Mouse (Mus musculus): ENCODE results near the gene Cux1. TPM values are rescaled to one million over a fixed set of nuclear protein-coding genes. Genes with fewer than 3 reads are reported as not detected.

Cux1 gene
- 113 and 117 TPM in 2 replicates for polyA plus RNA-seq (2015; fragmentation: Nextera tagmentation; extraction: Ambion mirVana)

DNA sequence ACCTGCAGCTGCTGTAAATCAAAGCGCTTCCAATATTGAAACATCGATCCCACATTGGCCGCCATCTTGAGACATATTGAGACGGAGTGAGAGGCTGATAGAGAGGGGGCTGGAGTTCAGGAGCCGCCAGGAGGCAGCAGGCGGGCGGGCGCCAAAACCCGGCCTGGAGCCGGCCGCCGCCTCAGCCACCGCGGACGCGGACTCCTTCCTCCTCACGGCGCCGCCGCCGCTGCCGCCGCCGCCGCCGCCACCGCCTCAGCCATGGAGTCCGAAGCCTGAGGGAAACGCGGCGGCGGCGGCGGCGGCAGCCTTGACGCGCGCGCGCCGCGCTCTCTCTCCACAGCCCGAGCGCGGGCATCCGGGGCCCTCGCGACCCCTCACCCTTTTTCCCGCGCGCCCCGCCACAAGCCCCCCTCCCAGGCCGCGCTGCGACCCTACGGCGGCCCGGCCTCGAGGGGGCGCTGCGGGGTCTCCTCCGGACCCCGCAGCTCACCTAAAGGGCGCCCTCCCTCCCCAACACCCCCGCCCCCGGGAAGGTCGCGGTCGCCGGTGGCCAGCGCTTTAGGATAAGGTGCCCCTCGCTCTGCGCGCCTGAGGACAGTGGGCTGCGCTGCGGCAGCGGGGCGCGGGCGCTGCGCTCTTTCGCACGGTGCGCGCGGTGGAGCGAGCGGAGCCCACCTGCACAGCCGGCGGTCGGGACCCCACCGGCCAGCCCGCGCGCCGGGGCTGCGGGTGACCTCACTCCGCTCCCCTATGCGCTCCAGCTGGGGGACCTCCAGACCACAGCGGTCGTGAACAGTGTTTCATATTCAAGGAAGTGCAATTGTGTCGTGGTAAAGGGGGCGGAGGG is at the start of gene Cux1:
Gene Cux1 (minus strand): TSS at position 315 of the 850 bp plus-strand sequence.
- Histone ChIP-seq H3K4me1 (replicated peaks; ENCODE audit: control insufficient read depth, insufficient read depth, low read length) (peaks cover 14% of the 10 kb centered on the region), H3K4me2 (ENCODE audit: low read depth, low read length) (peak within 1 kb of the TSS; percentile 99), H3K27me3 (ENCODE audit: control insufficient read depth, insufficient read depth, low read depth, low read length) (peaks cover 17% of the 10 kb centered on the region), H3K9me3 (ENCODE audit: control insufficient read depth, low read length) (no peaks in the 10 kb centered on the region), H3K4me3 (ENCODE audit: low read length) (peak within 1 kb of the TSS; percentile 98), H3K36me3 (ENCODE audit: control insufficient read depth, insufficient read depth, low read length) (no peaks in the 10 kb centered on the region), H3K27ac (ENCODE audit: low read length) (peak within 1 kb of the TSS; percentile 94), H3K9ac (ENCODE audit: low read length) (peak within 1 kb of the TSS; percentile 97)
- peak; percentile 92 for ATAC-seq (ENCODE audit: low read depth)
- 0% methylated on average over 70 of the region's 103 CpGs for WGBS

DNA sequence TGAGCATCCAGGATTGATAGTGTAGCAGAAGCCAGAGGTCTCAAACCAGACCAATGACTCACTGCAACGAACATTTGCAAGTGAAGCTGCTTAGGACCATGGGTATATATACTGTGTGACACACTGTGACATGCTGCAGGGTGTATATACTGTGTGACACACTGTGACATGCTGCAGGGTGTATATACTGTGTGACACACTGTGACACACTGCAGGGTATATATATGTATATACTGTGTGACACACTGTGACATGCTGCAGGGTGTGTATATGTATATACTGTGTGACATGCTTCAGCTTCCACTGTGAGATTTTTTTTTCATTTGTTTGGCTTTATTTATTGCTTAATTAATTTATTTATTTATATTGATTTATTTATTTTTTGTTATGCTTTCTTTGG is 45.1 kb upstream of the Cux1 start:
- no peaks in the 10 kb centered on the region for H3K36me3 ChIP-seq (ENCODE audit: control insufficient read depth, insufficient read depth, low read length)
- WGBS = 74% methylated on average over 1 of the region's 1 CpGs
- ATAC-seq (ENCODE audit: low read depth) = no peak
- no peak overlapping the region for H3K9ac ChIP-seq (ENCODE audit: low read length)
- H3K27ac ChIP-seq (ENCODE audit: low read length) = no peak overlapping the region
- H3K4me1 ChIP-seq (replicated peaks; ENCODE audit: control insufficient read depth, insufficient read depth, low read length) = no peaks in the 10 kb centered on the region
- H3K27me3 ChIP-seq (ENCODE audit: control insufficient read depth, insufficient read depth, low read depth, low read length) = no peaks in the 10 kb centered on the region
- no peaks in the 10 kb centered on the region for H3K9me3 ChIP-seq (ENCODE audit: control insufficient read depth, low read length)
- no peak overlapping the region for H3K4me2 ChIP-seq (ENCODE audit: low read depth, low read length)
- no peak overlapping the region for H3K4me3 ChIP-seq (ENCODE audit: low read length)

DNA sequence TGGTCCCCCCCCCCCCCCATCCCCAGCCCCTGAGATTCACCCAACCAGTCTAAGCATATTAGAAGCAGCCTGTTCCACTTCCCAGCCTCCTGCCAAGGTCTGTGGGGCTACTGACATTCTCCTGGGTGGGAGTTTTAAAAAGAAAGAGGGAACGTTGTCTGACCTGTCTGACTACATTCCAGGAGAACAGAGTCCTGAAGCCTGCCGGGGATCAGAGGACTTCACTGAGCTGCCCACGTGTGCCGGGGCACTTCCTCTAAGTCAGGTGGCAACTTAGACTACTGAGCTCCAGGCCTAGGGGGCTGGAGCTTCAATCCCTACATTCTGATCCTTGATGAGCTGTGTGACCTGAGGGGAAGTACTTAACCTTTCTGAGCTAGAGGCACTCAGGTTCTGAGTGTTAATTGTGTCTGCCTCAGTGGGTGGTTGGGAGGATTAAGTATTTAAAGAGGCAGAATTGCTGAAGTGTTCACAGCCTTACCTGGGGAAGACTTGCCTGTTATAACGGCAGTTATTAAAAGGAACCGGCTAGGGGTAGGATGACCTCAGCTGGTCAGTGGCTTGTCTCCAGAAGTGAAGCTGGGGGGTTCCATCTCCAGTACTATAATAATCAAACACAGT is 41.6 kb upstream of the Cux1 start:
- whole genome bisulfite sequencing = 41% methylated on average over 6 of the region's 6 CpGs
- Histone ChIP-seq H3K4me3 (ENCODE audit: low read length) (no peak overlapping the region), H3K9ac (ENCODE audit: low read length) (no peak overlapping the region), H3K4me2 (ENCODE audit: low read depth, low read length) (no peak overlapping the region), H3K27ac (ENCODE audit: low read length) (peak overlapping the region; percentile 66), H3K36me3 (ENCODE audit: control insufficient read depth, insufficient read depth, low read length) (no peaks in the 10 kb centered on the region), H3K4me1 (replicated peaks; ENCODE audit: control insufficient read depth, insufficient read depth, low read length) (no peaks in the 10 kb centered on the region), H3K9me3 (ENCODE audit: control insufficient read depth, low read length) (no peaks in the 10 kb centered on the region), H3K27me3 (ENCODE audit: control insufficient read depth, insufficient read depth, low read depth, low read length) (no peaks in the 10 kb centered on the region)
- peak; percentile 91 for ATAC-seq (ENCODE audit: low read depth)

DNA sequence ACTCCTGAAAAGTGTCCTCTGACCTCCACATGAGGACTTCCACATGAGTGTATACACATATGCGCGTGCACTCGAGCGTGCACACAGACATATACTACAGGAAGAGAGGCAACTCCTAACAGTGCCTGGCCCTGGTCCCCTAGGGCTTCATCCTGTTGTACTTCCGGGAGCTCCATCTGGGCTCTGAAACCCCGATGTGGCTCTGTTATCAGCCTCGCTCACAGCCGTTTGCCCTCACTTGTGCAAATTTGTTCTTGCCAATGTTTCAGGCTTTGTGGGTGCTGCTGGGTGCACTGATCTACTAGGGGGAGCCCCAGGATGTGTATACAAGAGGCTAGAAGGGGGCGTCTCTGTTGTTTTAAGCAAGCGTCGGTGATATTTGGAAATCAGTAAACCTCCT is 37.9 kb upstream of the Cux1 start:
- no peaks in the 10 kb centered on the region for H3K27me3 ChIP-seq (ENCODE audit: control insufficient read depth, insufficient read depth, low read depth, low read length)
- no peak overlapping the region for H3K27ac ChIP-seq (ENCODE audit: low read length)
- H3K4me2 ChIP-seq (ENCODE audit: low read depth, low read length) = no peak overlapping the region
- no peaks in the 10 kb centered on the region for H3K4me1 ChIP-seq (replicated peaks; ENCODE audit: control insufficient read depth, insufficient read depth, low read length)
- no peak for ATAC-seq (ENCODE audit: low read depth)
- no peak overlapping the region for H3K9ac ChIP-seq (ENCODE audit: low read length)
- H3K36me3 ChIP-seq (ENCODE audit: control insufficient read depth, insufficient read depth, low read length) = no peaks in the 10 kb centered on the region
- H3K4me3 ChIP-seq (ENCODE audit: low read length) = no peak overlapping the region
- 40% methylated on average over 11 of the region's 11 CpGs for WGBS
- H3K9me3 ChIP-seq (ENCODE audit: control insufficient read depth, low read length) = no peaks in the 10 kb centered on the region

DNA sequence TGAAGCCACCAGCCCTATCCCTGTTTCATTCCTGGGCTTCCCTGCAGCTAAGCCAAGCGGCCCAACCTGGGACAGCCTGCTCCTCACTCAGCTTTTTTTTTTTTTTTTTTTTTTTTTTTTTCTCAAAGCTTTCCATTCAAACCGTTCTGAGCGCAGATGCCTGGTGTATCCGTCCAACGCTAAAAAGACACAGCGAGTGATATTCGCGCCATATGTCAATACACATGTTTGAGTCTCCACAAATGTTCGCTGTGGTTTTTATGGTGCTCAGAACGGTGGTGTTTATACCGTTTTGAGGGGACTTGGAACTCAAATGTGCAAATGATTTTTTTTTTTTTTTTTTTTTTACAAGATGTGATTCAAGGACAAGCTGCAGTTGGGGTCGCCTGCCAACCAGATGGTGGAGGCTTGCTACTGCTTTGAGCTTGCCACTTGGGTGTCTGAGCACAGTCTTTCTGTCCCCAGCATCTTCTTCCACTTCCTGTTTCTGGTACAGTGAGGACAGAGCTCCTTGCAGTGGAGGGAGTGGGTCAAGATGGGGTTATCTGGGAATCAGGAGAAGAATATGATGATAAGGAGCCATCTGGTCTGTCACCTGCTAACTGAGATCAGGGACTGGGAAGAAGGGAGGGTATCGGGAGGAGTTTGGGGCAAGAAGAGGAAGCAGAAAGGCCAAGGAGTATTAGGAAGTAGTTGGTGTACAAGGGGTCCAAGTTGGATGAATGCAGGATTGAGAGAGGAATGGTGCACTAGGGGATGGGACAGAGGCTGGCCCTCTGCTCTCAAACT is 36.1 kb upstream of the Cux1 start:
- no peak overlapping the region for H3K4me2 ChIP-seq (ENCODE audit: low read depth, low read length)

DNA sequence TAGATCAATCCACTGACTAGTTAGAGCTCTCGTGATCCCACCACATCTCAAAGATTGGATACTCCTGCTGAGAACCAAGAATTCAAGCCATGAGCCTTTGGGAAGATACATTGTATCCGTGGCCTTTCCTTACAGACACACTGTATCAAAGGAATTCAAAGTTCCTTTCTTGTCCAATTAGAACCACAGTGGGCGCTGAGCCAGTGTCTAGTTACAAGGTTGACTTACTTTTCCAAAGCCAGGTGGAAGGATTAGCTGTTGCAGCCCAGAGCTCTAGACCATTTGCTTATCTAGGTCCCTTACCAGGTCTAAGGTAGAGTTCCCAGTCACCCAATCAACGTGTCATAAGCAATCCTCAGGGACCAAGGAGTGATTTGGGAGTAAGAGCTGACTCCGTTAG is 33.2 kb upstream of the Cux1 start:
- Histone ChIP-seq H3K4me2 (ENCODE audit: low read depth, low read length) (no peak overlapping the region), H3K4me1 (replicated peaks; ENCODE audit: control insufficient read depth, insufficient read depth, low read length) (no peaks in the 10 kb centered on the region), H3K27me3 (ENCODE audit: control insufficient read depth, insufficient read depth, low read depth, low read length) (no peaks in the 10 kb centered on the region), H3K27ac (ENCODE audit: low read length) (no peak overlapping the region), H3K9me3 (ENCODE audit: control insufficient read depth, low read length) (no peaks in the 10 kb centered on the region), H3K4me3 (ENCODE audit: low read length) (no peak overlapping the region), H3K36me3 (ENCODE audit: control insufficient read depth, insufficient read depth, low read length) (no peaks in the 10 kb centered on the region), H3K9ac (ENCODE audit: low read length) (no peak overlapping the region)
- no peak for ATAC-seq (ENCODE audit: low read depth)
- WGBS = 71% methylated on average over 5 of the region's 5 CpGs

More for the DNA sequence above, 36.1 kb upstream of the Cux1 start:
- Histone ChIP-seq H3K4me1 (replicated peaks; ENCODE audit: control insufficient read depth, insufficient read depth, low read length) (no peaks in the 10 kb centered on the region), H3K9ac (ENCODE audit: low read length) (no peak overlapping the region), H3K4me3 (ENCODE audit: low read length) (no peak overlapping the region), H3K27ac (ENCODE audit: low read length) (no peak overlapping the region), H3K9me3 (ENCODE audit: control insufficient read depth, low read length) (no peaks in the 10 kb centered on the region), H3K36me3 (ENCODE audit: control insufficient read depth, insufficient read depth, low read length) (no peaks in the 10 kb centered on the region), H3K27me3 (ENCODE audit: control insufficient read depth, insufficient read depth, low read depth, low read length) (no peaks in the 10 kb centered on the region)
- no peak for ATAC-seq (ENCODE audit: low read depth)
- 73% methylated on average over 13 of the region's 13 CpGs for WGBS

DNA sequence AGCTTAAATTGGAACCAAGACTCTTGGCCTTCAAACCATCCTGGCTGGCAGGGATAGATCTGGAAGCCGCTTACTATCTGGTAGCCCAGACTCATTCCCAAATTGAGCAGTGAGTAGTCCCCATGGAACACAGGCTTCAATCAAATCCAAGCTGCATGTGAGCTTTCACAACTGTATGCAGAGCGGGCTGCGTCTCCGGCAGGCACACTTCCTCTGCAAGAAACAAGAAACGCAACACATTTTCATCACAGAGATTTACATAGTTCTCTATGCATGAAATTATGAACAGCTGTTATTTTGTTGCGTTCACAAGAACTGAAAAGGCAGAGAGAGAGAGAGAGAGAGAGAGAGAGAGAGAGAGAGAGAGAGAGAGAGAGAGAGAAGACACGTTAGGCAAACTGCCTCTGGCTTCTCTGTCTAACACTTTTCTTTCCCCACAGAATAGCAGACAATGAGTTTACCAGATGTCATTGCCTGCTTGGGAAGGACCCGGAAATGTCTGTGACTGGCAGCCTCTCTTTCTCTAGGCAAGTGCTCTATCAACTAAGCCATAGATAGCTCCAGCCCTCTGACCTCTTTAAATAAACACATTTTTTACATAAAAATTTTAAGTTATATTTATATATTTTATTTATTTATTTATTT is 27.7 kb upstream of the Cux1 start:
- WGBS = 56% methylated on average over 8 of the region's 8 CpGs
- Histone ChIP-seq H3K9me3 (ENCODE audit: control insufficient read depth, low read length) (no peaks in the 10 kb centered on the region), H3K27me3 (ENCODE audit: control insufficient read depth, insufficient read depth, low read depth, low read length) (no peaks in the 10 kb centered on the region), H3K27ac (ENCODE audit: low read length) (no peak overlapping the region), H3K4me3 (ENCODE audit: low read length) (no peak overlapping the region), H3K4me1 (replicated peaks; ENCODE audit: control insufficient read depth, insufficient read depth, low read length) (no peaks in the 10 kb centered on the region; the same call in 1 of the 2 replicates), H3K36me3 (ENCODE audit: control insufficient read depth, insufficient read depth, low read length) (no peaks in the 10 kb centered on the region), H3K4me2 (ENCODE audit: low read depth, low read length) (no peak overlapping the region), H3K9ac (ENCODE audit: low read length) (no peak overlapping the region)
- no peak; the same call in 1 of the 2 replicates for ATAC-seq (ENCODE audit: low read depth)

DNA sequence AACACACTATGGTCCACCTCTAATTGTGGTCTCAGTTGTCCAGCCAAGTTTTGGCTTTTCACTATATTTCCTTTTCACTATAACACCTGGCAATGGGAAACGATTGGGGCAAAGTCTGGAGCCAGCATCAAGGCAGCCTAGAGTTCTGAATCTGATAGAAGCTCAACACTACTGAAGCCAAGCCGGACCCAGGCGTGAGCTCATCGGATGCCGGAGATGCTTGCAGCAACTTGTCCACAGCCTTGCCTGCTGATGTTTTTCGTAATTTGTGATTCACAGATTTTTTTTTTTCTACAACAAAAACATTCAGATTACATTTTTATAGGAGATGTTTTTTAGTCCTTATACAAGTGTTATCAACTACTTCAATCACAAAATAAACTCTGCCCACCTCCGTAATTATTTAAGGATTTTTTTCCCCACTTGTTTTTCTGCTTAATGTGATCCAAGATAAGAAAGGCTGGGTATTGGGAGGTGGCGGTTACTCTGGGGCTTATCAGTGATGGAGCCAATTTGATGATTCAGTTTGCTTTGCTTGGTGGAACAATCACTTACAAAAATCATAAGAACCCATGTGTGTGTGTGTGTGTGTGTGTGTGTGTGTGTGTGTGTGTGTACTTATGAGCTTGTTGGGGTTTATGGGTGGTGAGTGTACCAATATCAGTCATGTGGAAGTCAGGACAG is 24.7 kb upstream of the Cux1 start:
- no peak overlapping the region for H3K4me3 ChIP-seq (ENCODE audit: low read length)
- no peaks in the 10 kb centered on the region for H3K9me3 ChIP-seq (ENCODE audit: control insufficient read depth, low read length)
- no peak for ATAC-seq (ENCODE audit: low read depth)
- no peak overlapping the region for H3K27ac ChIP-seq (ENCODE audit: low read length)
- 68% methylated on average over 8 of the region's 8 CpGs for WGBS
- no peaks in the 10 kb centered on the region for H3K36me3 ChIP-seq (ENCODE audit: control insufficient read depth, insufficient read depth, low read length)
- no peak overlapping the region for H3K9ac ChIP-seq (ENCODE audit: low read length)
- no peak overlapping the region for H3K4me2 ChIP-seq (ENCODE audit: low read depth, low read length)
- no peaks in the 10 kb centered on the region for H3K27me3 ChIP-seq (ENCODE audit: control insufficient read depth, insufficient read depth, low read depth, low read length)
- no peaks in the 10 kb centered on the region; the same call in 1 of the 2 replicates for H3K4me1 ChIP-seq (replicated peaks; ENCODE audit: control insufficient read depth, insufficient read depth, low read length)

Measured in lung, embryonic 16.5 days (tissue).